Mouse (Mus musculus) retina, adult 2 months (tissue): ENCODE measurements around the gene Tubb1.

Source experiments
- DNase-seq: peaks from one replicate; pipeline ENCODE4 v3.0.0-alpha.2; 2012; ENCODE audit warnings: low read depth, low spot score

Gene Tubb1

GRCm38 (mm10) chr2:174450353-174450752 is at the start of gene Tubb1:
Gene Tubb1, plus strand, starts transcription at chr2:174450695.
- DNase-seq, result no peak

- no peak for DNase-seq
These were observed 40.3 kb upstream of the Tubb1 start for GRCm38 (mm10) chr2:174410222-174410621.

- DNase-seq, result no peak
These were observed 37.4 kb upstream of the Tubb1 start for GRCm38 (mm10) chr2:174413127-174413526.

- DNase-seq, result no peak
These were observed 35.3 kb upstream of the Tubb1 start for GRCm38 (mm10) chr2:174415001-174415730.

- DNase-seq, result peak; percentile 95
These were observed 34.7 kb upstream of the Tubb1 start, which contains the start of gene Nelfcd for GRCm38 (mm10) chr2:174415731-174416310. Gene Nelfcd, plus strand, starts transcription at chr2:174415804.

- DNase-seq, result no peak
These were observed 29.4 kb upstream of the Tubb1 start for GRCm38 (mm10) chr2:174421107-174421506.

GRCm38 (mm10) chr2:174424301-174425085 is 26.0 kb upstream of the Tubb1 start:
- no peak for DNase-seq

- no peak for DNase-seq
These were observed 23.6 kb upstream of the Tubb1 start for GRCm38 (mm10) chr2:174426856-174427255.

GRCm38 (mm10) chr2:174428076-174428835 is 22.2 kb upstream of the Tubb1 start:
- DNase-seq, result no peak

- DNase-seq, result no peak
These were observed 21.4 kb upstream of the Tubb1 start for GRCm38 (mm10) chr2:174428996-174429591.

- DNase-seq, result no peak
These were observed 15.6 kb upstream of the Tubb1 start for GRCm38 (mm10) chr2:174434943-174435342.

GRCm38 (mm10) chr2:174436076-174436701 is 14.3 kb upstream of the Tubb1 start:
- DNase-seq, result no peak

- no peak for DNase-seq
These were observed 13.4 kb upstream of the Tubb1 start for GRCm38 (mm10) chr2:174436916-174437696.

GRCm38 (mm10) chr2:174437697-174437982 is 12.9 kb upstream of the Tubb1 start:
- DNase-seq, result no peak

- DNase-seq, result no peak
These were observed 12.3 kb upstream of the Tubb1 start for GRCm38 (mm10) chr2:174438181-174438580.

GRCm38 (mm10) chr2:174438737-174439449 is 11.6 kb upstream of the Tubb1 start, which contains the start of gene Ctsz:
Gene Ctsz, minus strand, starts transcription at chr2:174439039.
- no peak for DNase-seq

- no peak for DNase-seq
These were observed 11.1 kb upstream of the Tubb1 start for GRCm38 (mm10) chr2:174439450-174439838.

GRCm38 (mm10) chr2:174439961-174440360 is 10.5 kb upstream of the Tubb1 start:
- DNase-seq, result no peak

GRCm38 (mm10) chr2:174441898-174442297 is 8.6 kb upstream of the Tubb1 start:
- no peak for DNase-seq

GRCm38 (mm10) chr2:174442460-174442859 is 8.0 kb upstream of the Tubb1 start:
- DNase-seq, result no peak
